Mouse (Mus musculus) lung, postnatal 0 days (tissue): ENCODE measurements around the gene Zbtb17. TPM values are rescaled to one million over a fixed set of nuclear protein-coding genes. Genes with fewer than 3 reads are reported as not detected.

Experiments
- ATAC-seq: fragments of 200-750 bp; cut with Nextera tagmentation; 2 replicates; pipeline ENCODE4 v1.8.0; 2017; ENCODE audit warnings: moderate library complexity
- DNase-seq: peaks from one replicate; pipeline ENCODE4 v3.0.0-alpha.2; 2016; ENCODE audit warnings: low spot score
- H3K27ac ChIP-seq: fragments of 300-500 bp; sonication (generic); 2 replicates; pipeline ENCODE4 v1.5.1; 2014; ENCODE audit warnings: antibody characterized with exemption, mild to moderate bottlenecking, low read length, mixed read lengths
- H3K27me3 ChIP-seq: fragments of 300-500 bp; sonication (generic); replicated peaks from 2 replicates; pipeline ENCODE4 v1.6.1; 2014; ENCODE audit warnings: low read length, mixed read lengths; ENCODE audit not compliant: insufficient read depth
- H3K36me3 ChIP-seq: fragments of 300-500 bp; sonication (generic); 2 replicates; pipeline ENCODE4 v1.6.1; 2014; ENCODE audit warnings: low read length, mixed read lengths; ENCODE audit not compliant: insufficient read depth
- H3K4me1 ChIP-seq: fragments of 300-500 bp; sonication (generic); 2 replicates; pipeline ENCODE4 v1.6.1; 2014; ENCODE audit warnings: antibody characterized with exemption, low read depth, low read length, mixed read lengths; ENCODE audit not compliant: insufficient read depth
- H3K4me2 ChIP-seq: fragments of 300-500 bp; sonication (generic); replicated peaks from 2 replicates; pipeline ENCODE4 v1.6.1; 2014; ENCODE audit warnings: low read depth, mild to moderate bottlenecking, low read length, moderate library complexity, mixed read lengths
- H3K4me3 ChIP-seq: fragments of 300-500 bp; sonication (generic); 2 replicates; pipeline ENCODE4 v1.5.1; 2014; ENCODE audit warnings: low read depth, low read length
- H3K9ac ChIP-seq: fragments of 300-500 bp; sonication (generic); replicated peaks from 2 replicates; pipeline ENCODE4 v1.6.1; 2014; ENCODE audit warnings: low read depth, mild to moderate bottlenecking
- H3K9me3 ChIP-seq: fragments of 300-500 bp; sonication (generic); 2 replicates; pipeline ENCODE4 v1.6.1; 2016; ENCODE audit warnings: low read length, mixed read lengths
- CTCF ChIP-seq: IDR thresholded peaks from 2 replicates; pipeline ENCODE4 v1.5.1; 2016; ENCODE audit warnings: antibody characterized with exemption, mild to moderate bottlenecking
- EP300 ChIP-seq: IDR thresholded peaks from 2 replicates; pipeline ENCODE4 v1.6.1; 2016; ENCODE audit warnings: antibody characterized with exemption, mild to moderate bottlenecking, control low read depth
- WGBS: fragments of 180-500 bp; shearing (Covaris S2); extraction: QIAGEN DNeasy Blood & Tissue Kit; methylation state at CpG from one replicate; pipeline ENCODE4 v1.1.7; 2014; 5-methylcytosine and 5-hydroxymethylcytosine counted together
- polyA plus RNA-seq: library from polyadenylated mRNA; unstranded; fragments of >200 nt; fragmentation: Nextera tagmentation; extraction: Ambion mirVana; gene quantifications from 2 replicates; pipeline ENCODE4 v1.2.1, GENCODE M21; 2015

Zbtb17 gene
- polyA plus RNA-seq, 1 experiment from 2014 or later: 14.1 TPM

DNA sequence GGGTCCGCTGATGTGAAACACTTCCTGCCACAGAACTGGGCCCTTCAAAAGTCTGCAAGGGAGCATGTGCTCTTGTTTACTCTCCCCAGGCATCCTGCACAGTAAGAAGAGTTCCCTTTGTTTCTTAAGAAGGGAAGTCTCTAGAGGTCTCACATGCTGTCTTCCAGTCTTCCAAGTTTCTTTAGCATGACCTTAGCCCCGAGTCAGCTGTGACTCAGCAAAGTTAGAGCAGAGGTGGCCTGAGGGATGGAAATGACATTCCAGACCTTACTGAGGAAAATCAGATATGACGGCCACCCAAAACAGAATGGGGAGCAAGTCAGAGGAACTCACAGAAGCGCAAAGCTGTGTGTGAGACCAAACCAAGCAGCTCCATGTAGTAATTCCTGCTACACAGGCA is 56.2 kb downstream of the Zbtb17 start:
- ATAC-seq: peak; percentile 34; the same call in 1 of the 2 replicates
- H3K4me1 ChIP-seq: peaks cover 5% of the 10 kb centered on the region
- DNase-seq: no peak

GRCm38 (mm10) chr4:141501058-141501457 is 56.6 kb downstream of the Zbtb17 start:
- H3K4me3 ChIP-seq: no peak overlapping the region
- 61% methylated on average over 5 of the region's 5 CpGs for WGBS
- DNase-seq: peak; percentile 28
- H3K9me3 ChIP-seq: no peaks in the 10 kb centered on the region
- no peak overlapping the region for H3K27ac ChIP-seq
- ATAC-seq: no peak
- H3K4me1 ChIP-seq: peaks cover 5% of the 10 kb centered on the region
- H3K27me3 ChIP-seq: no peaks in the 10 kb centered on the region
- no peaks in the 10 kb centered on the region for H3K36me3 ChIP-seq
- TF ChIP-seq EP300 (no peak), CTCF (no peak)
- H3K4me2 ChIP-seq: no peak overlapping the region
- H3K9ac ChIP-seq: no peak overlapping the region

More for the DNA sequence above, 56.2 kb downstream of the Zbtb17 start:
- Histone ChIP-seq H3K27ac (no peak overlapping the region), H3K4me2 (no peak overlapping the region), H3K36me3 (no peaks in the 10 kb centered on the region), H3K9ac (no peak overlapping the region), H3K27me3 (no peaks in the 10 kb centered on the region), H3K4me3 (no peak overlapping the region), H3K9me3 (no peaks in the 10 kb centered on the region)
- 46% methylated on average over 4 of the region's 4 CpGs for WGBS
- TF ChIP-seq EP300: no peak
- TF ChIP-seq CTCF: no peak

- H3K27me3 ChIP-seq: no peaks in the 10 kb centered on the region
- peaks cover 15% of the 10 kb centered on the region for H3K4me1 ChIP-seq
- no peaks in the 10 kb centered on the region for H3K36me3 ChIP-seq
- no peak overlapping the region for H3K4me3 ChIP-seq
- H3K9me3 ChIP-seq: no peaks in the 10 kb centered on the region
- ATAC-seq (no peak), DNase-seq (no peak)
- no peak overlapping the region for H3K9ac ChIP-seq
- no peak overlapping the region for H3K27ac ChIP-seq
- WGBS: 76% methylated on average over 5 of the region's 5 CpGs
- no peak overlapping the region for H3K4me2 ChIP-seq
- TF ChIP-seq EP300: no peak
- TF ChIP-seq CTCF: no peak
Measured at GRCm38 (mm10) chr4:141502723-141503122, 58.3 kb downstream of the Zbtb17 start.

DNA sequence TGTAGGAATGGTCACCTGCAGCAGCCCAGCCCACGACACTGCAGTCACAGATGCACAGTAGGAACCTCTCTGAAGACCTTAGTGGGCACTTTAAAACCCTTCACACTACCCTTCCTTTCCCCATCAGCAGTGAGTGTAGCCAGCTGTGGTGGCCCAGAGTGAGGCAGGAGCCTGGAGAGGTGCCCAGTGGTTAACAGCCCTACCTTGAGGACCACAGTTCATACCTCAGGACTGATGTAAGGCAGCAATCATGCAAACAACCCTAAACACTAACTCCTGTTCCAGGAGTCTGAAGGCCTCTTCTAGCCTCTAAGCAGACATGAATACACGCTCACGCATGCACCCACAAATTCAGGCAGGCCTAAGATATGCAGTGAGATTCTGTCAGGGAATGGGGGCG is 60.0 kb downstream of the Zbtb17 start:
- no peak overlapping the region for H3K27ac ChIP-seq
- 75% methylated on average over 4 of the region's 4 CpGs for WGBS
- DNase-seq: peak; percentile 64
- no peak for TF ChIP-seq CTCF
- no peak for TF ChIP-seq EP300
- no peak overlapping the region for H3K9ac ChIP-seq
- H3K36me3 ChIP-seq: no peaks in the 10 kb centered on the region
- H3K4me1 ChIP-seq: peaks cover 20% of the 10 kb centered on the region
- no peaks in the 10 kb centered on the region for H3K27me3 ChIP-seq
- ATAC-seq: peak; percentile 56
- H3K4me2 ChIP-seq: no peak overlapping the region
- no peaks in the 10 kb centered on the region for H3K9me3 ChIP-seq
- H3K4me3 ChIP-seq: no peak overlapping the region

- 87% methylated on average over 9 of the region's 11 CpGs for WGBS
- Histone ChIP-seq H3K27ac (0 out of 2 replicates have a peak overlapping the region, but pooled peaks have one; percentile 3), H3K27me3 (no peaks in the 10 kb centered on the region), H3K36me3 (no peaks in the 10 kb centered on the region), H3K9me3 (no peaks in the 10 kb centered on the region), H3K4me1 (peaks cover 17% of the 10 kb centered on the region), H3K4me2 (no peak overlapping the region), H3K9ac (no peak overlapping the region), H3K4me3 (no peak overlapping the region)
- TF ChIP-seq CTCF (no peak), EP300 (no peak)
- no peak for ATAC-seq
- no peak for DNase-seq
Measured at GRCm38 (mm10) chr4:141505810-141506209, 61.4 kb downstream of the Zbtb17 start.

GRCm38 (mm10) chr4:141506352-141506751 is 61.9 kb downstream of the Zbtb17 start:
- peak overlapping the region; percentile 30 for H3K4me2 ChIP-seq
- H3K4me3 ChIP-seq: no peak overlapping the region
- H3K36me3 ChIP-seq: no peaks in the 10 kb centered on the region
- ATAC-seq (peak; percentile 93), DNase-seq (peak; percentile 93)
- H3K27me3 ChIP-seq: no peaks in the 10 kb centered on the region
- peak overlapping the region; percentile 84 for H3K27ac ChIP-seq
- peak; percentile 85 for TF ChIP-seq EP300
- no peak for TF ChIP-seq CTCF
- H3K9me3 ChIP-seq: no peaks in the 10 kb centered on the region
- H3K9ac ChIP-seq: no peak overlapping the region
- 17% methylated on average over 10 of the region's 10 CpGs for WGBS
- peaks cover 15% of the 10 kb centered on the region for H3K4me1 ChIP-seq

DNA sequence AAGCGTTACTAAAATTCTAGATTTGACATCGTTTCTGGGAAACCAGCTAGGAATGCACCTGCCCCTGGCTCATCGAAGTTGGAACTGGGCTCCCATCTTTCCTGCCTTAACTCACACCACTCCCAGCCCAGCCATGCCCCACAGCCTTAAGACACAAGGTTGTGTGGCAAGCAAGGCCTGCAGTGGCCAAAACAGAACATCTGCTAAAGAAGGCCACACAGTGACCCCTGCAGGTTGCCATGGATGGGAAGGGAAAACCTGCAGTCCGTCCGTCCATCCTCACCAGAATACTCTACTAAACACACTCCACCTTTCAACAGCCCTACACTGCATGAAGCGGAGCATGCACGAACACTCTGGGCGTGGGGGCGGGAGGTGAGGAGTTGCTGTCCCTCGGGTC is 62.4 kb downstream of the Zbtb17 start:
- H3K27ac ChIP-seq: peak overlapping the region; percentile 84
- no peaks in the 10 kb centered on the region for H3K36me3 ChIP-seq
- H3K27me3 ChIP-seq: no peaks in the 10 kb centered on the region
- ATAC-seq: peak; percentile 37
- H3K9ac ChIP-seq: no peak overlapping the region
- TF ChIP-seq CTCF: peak; percentile 65
- no peak for TF ChIP-seq EP300
- 54% methylated on average over 10 of the region's 10 CpGs for WGBS
- H3K4me3 ChIP-seq: no peak overlapping the region
- H3K4me1 ChIP-seq: peaks cover 15% of the 10 kb centered on the region; the same call in 1 of the 2 replicates
- no peaks in the 10 kb centered on the region for H3K9me3 ChIP-seq
- H3K4me2 ChIP-seq: peak overlapping the region; percentile 30
- peak; percentile 43 for DNase-seq
